Mouse (Mus musculus) heart, adult 2 months (tissue): ENCODE measurements around the gene Sall2.

Experiments
- CTCF ChIP-seq: fragments of 200-600 bp; IDR thresholded peaks from 2 replicates; pipeline ENCODE4 v1.8.1; 2022; ENCODE audit warnings: antibody characterized with exemption, mild to moderate bottlenecking, moderate library complexity
- POLR2A ChIP-seq: fragments of 200-500 bp; IDR thresholded peaks from 2 replicates; pipeline ENCODE4 v1.6.1; 2011; ENCODE audit warnings: mild to moderate bottlenecking, low read depth, low read length, control low read depth; ENCODE audit not compliant: insufficient read depth

- TF ChIP-seq POLR2A (no peak), CTCF (no peak)
These were observed 2.6 kb upstream of the Sall2 start for GRCm38 (mm10) chr14:52331069-52331750.
